Mouse (Mus musculus) heart, adult 9 months (tissue): ENCODE results near the gene Elp5.
"Not testable (repeated sequence)": the region's sequence is repeated elsewhere in the genome, so short reads cannot be mapped to it uniquely, and the experiment has no call there.

ENCODE experiments used
- DNase-seq, 2 experiments: peaks; one replicate each; pipeline ENCODE4 v3.0.0; 2022; ENCODE audit warnings: low spot score in 2 of 2

The Elp5 gene

DNA sequence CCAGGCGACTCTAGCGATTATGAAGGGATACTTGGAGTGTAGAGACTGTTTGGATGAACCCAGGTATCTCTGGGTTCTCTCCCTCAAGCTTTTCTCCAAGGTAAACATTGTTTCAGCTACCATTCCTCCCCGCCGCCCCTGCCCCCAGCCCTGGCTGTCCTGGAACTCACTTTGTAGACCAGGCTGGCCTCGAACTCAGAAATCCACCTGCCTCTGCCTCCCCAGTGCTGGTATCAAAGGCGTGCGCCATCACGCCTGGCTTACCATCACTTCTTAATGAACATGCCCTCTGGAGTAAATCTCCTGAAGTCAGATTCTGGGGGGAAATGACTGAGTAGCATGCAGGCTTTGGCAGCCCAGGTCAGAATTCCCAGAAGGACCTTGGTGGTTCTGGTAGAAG is at the start of gene Elp5:
Gene Elp5 (minus strand): TSS at position 293 of the 400 bp plus-strand sequence.
- no peak for DNase-seq

DNA sequence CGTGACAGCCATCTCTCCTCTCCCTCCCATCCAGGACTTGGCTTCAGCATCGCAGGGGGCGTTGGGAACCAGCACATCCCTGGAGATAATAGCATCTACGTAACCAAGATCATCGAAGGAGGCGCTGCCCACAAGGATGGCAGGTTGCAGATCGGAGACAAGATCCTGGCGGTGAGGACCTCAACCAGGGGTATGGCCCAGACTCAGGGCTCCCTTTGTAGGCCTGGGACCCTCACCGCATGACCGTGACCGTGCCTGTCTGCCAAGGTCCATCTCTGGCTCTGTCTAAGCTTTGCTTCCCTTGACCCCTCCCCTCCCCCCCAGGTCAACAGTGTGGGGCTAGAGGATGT is 49.0 kb upstream of the Elp5 start:
- no peak for DNase-seq

DNA sequence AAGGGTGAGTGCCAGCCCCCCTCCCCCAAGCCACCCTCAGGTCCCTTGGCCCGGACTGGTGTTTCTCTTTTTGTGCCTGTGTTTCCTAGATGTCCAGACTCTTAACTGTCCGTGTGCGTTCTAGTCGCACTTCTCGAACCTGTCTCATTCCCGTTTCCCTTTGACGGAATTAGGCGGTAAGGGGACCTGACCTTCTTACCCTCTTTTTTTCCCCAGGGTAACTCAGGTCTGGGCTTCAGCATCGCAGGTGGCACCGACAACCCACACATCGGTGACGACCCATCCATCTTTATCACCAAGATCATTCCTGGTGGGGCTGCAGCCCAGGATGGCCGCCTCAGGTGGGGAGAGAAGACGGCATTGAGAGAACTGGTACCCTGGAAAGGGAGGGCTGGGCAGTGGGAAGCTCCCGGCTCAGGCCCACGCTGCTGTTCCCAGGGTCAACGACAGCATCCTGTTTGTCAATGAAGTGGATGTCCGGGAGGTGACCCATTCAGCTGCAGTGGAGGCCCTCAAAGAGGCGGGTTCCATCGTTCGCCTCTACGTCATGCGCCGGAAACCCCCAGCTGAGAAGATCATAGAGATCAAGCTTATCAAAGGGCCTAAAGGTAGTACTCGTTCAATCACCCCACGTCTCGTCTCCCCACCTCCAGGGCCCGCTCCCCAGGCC is 48.5 kb upstream of the Elp5 start:
- no peak for DNase-seq

DNA sequence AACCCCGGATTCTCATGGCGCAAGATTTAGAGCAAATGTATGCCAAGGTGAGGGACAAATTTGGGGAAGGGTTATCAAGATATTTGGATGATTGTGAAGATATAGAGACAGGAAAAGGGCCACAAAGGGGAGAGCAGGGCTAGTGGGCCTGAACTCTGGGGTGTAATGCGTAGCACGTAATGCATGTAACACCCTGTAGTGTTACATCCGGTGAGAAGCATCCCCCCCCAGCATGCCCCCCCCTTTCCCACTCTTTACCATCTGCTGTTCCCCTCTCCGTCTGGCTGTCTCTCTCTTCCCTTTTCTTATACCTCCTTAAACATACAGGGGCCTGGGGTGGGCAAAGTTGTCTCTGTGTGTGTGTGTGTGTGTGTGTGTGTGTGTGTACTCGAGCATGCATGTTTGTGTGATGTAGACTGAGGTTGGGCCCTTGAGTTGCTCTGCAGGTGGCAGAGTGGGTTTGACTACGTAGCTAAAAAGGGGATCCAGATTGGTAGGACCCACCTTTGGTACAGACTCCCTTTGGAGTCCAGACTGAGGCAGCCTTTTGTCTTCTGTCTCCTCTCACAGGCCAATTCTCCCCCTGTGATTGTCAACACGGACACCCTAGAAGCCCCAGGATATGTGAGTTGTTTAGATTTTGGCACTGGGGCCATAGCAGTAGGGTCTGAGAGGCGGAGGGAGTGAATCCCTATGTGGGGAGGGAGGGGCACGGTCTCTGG is 47.7 kb upstream of the Elp5 start:
- DNase-seq, result no peak

DNA sequence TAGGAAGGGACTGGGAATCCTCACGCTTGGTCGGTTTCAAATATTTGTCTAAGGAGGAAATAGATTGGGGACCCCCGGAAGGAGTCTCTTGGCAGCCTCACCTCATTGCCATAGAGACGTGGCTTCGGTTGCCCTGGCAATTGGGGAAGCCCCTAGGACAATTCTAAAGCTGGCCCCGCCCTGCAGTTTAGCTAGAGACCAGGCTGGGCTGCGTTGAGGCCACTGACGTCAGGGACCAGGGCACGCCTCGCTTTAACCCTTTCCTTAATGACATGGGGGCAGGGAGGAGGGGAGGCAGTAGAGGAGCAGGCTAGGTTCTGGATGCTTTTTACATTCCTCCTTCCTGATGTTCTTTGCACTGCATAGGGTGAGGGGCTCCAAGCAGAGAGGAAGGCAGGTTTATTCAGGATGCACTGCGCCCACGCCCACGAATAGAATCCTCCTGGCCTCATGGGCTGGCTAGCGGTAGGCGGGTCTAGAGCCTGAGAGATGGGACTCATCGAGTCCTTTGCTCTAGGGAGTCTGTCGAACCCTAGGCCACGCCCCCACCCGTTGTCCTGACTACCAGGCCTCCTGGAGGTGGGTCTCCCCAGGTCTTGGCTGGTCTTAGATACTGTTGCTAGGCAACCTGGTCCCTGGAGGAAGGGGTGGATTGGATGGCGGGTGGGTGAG is 46.9 kb upstream of the Elp5 start:
- peak; percentile 81 to 87 for DNase-seq

DNA sequence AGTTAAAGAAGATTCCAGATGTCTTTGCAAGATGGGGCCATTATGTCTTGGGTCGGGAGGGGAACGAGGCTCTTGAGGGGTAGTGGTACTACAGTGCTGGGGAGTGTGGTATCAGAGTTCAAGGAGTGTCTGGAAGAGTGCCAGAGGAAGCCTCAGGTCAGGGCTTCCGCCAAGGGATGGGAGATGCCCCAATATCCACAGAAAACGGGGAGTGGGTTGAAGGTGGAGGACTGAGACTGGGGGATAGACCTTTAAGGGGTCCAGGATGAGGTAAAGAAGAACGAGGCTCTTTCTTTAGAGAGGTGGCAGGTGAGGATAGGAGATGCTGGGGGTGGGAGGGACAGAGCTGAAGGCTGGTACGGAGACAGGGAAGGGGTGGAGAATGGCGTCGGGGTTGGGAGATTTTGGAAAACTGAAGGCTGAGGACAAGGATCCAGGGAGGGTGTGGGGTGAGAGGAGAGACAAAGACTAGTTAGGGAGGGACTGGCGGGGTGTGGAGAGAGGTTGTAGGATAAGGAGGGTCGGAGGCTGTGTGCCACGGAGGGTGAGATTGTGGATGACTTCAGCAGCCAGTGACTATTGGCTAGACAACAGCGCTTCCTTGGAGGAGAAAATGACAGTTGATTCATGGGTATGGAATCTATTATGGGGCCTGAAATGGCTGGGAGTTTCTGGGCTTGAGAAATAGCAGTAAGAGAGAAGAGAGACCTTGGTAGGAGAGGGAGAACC is 46.2 kb upstream of the Elp5 start:
- DNase-seq, result no peak

DNA sequence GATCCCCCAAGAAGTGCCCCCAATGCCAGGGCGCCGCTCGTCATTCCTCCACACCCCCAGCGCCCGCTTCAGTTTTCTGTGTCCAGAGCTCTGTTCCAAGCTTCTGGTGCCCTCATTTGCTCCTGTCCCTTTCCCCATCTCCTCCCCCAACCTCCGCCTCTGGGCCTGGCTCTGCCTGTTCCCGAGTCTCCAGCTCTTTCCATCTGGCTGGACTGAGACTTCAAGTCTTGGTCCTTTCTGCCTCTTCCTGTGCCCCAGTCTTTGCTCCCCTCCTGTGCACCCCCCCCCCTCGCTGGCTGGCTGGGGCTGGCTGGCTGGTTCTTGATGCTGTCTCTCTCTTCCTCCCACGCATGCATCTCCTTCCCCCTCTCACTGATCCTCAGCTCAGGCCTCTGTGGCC is 45.1 kb upstream of the Elp5 start:
- DNase-seq, result no peak

DNA sequence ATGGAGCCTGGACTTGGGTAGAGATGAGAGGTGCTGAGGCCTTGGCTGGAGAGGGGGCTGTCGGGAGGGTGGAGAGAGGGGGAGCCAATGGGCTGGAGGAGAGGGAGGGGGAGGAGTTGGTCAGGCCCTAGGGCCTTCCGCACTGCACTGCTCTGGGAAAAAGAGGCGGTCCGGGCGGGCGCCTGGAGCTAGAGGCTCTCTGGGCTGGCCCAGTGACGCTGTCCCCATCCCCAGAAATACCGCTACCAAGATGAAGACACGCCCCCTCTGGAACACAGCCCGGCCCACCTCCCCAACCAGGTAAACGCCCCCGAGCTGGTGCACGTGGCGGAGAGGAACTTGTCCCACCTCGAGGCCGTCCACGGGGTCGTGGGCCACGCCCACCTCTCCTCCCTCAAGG is 44.4 kb upstream of the Elp5 start:
- peak; percentile 64 to 65 for DNase-seq

DNA sequence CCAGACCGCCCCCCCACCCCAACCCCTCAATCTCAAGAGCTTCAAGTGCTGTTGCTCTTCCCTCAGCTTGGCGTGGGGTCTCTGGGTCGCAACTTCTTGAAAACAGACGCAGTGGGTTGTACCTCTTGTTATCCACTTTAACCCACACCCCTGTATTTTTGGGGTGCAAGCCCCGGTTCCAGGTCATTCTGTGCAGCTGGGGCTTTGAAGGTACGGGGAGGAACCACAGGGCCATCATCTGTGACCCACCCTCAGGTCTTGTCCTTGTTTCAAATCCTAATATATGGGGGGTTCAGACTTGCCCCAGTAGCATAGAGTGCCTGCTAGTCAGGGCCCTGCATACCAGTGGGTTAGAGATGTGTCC is 41.8 kb upstream of the Elp5 start:
- DNase-seq, result no peak

DNA sequence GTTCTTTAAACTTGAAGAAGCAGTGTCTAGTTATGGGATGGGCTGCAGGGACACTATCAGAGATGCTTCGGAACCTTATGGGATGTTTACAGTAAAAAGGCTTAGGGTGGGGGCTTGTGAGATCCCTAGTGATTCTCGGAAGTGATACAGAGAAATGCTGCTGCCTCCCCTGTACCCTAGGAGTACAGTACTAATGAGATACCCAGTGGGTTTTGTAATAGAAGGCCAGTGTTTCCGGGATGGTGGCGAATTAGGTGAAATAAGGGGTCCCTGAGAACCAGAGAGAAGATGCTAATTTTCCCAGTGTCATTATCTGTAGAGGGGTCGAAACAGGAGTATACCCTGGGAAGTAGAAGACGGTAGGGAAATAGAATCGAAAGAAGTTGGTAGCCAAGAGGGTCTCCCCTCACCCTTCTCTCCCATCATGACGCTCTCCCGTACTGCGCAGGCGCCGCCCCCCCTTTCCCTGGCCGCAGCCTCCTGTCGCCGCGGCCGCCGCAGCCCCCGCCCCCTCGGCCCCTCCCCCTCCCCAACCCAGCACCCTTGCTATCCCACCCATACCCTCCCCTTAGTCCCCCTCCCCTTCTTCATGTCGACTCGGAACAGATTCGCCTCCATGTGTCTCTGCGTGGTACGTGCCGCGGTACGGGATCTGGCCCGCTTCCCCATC is 41.3 kb upstream of the Elp5 start:
- no peak for DNase-seq

DNA sequence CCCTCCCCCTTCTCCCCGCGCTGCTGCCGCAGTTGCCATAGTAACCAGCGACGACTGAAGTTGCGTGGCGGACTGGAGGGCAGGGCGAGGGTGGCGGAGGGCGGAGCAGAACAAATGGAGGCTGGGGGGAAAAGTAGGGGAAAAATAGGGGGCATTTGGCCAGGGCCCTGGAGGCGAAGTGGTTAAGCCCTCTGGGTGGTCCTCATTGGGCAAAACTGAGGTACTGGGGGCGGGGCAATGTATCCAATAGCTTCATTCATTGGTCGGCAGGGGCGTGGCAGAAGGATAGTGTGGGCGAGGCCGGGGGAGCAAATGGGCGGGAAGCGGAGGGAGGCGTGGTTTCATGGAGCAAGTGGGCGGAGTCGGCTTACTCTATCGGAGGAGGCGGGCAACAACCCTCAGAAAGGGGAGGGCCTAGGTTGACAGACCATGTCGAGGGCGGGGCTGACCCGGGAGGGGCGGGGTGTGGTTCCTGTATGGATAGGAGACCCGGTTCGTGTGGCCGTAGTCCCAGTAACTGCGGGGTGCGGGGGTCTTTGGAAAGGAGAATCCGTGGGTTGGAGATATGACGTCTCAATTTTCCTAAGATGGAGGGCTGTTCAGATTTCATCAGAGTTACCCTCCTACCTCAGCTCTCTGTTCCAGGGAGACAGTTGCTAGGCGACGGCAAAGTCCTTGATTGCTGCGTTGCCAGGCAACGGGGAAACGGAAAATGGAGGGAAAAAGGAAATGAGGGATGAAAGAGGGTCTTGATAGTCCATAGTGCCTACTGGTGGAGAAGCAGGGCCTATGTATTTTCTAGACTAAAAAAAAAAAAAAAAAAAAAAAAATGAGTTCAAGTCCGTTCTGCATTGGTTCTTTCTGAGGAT is 39.2 kb upstream of the Elp5 start:
- peak; percentile 90 to 94 for DNase-seq

DNA sequence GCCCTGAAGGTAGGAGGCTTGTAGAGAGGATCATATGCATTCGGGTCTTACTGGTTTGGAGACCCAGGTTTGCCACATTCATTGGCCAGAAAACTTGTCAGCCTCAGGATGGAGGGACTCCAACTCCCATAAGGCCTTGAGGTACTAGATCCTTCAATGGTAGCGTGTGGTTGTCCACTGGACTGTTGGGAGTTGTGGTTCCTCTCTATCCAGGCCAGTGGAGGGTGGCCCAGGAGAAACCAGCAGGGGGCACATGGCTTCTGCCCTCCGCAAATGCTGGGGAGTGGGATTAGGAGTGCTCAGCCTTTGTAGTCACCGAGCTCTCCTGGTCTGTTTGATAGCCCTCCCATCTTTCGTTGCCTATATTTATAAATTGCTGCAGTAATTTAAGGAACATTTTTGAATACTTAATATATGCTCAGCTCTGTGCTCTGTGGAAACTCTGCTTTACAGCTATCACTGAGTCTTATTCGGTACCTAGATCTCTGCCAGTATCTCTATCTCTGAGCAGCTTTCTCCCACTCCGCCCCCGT is 38.5 kb upstream of the Elp5 start:
- DNase-seq, result peak; percentile 83 to 84

DNA sequence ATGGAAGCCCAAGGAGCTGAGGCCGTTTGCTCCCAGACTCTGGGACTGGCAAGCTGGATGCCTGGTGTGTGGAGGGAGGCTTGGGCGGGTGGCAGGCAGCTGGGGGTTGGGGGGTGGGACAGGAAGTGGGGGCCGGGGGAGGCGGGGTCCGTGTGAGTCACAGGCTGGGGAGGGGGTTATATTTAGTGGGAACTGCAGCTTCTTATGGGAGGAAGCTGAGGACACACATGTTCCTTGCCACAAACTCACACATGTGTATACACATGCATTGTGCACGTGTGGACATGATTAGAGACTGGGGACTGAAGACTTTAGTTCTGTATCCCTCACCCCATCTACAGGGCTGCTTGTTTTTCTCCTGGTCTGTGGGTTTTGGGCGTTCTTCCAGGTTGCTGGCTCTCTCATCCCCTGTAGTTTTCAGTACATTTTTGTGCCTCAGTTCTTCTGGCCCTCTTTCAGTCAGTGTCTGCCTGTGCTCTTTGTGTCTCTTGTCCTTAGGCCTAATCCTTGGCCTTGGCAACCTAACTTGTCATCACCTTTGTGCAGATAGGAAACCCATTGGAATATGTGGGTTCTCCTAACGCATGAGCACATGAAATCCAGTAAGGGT is 37.8 kb upstream of the Elp5 start:
- no peak for DNase-seq

DNA sequence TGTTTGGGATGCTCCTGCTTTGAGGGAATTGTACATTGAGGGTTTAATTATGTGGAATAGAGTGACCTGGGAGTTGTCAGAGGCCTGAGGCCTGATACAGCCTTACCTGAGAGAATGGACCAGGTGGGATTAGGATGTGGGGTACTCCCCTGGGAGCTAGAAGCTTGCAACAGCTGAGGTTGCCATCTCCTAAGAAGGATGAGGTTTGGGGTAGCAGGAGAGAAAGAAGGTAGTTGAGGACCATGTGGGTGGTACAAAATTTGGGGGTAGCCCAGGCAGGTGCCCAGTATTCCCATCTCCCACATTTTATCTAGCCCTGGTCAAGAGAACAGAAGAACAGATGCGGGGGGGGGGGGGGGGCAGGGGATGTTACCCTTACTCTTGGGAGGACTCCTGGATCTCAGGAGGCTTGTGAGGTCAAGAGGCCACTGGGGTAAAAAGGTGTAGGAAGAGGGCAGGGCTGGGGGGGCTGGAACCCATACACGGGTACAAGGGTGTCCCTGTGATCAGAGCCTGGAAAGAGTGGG is 37.2 kb upstream of the Elp5 start:
- DNase-seq, result no peak

DNA sequence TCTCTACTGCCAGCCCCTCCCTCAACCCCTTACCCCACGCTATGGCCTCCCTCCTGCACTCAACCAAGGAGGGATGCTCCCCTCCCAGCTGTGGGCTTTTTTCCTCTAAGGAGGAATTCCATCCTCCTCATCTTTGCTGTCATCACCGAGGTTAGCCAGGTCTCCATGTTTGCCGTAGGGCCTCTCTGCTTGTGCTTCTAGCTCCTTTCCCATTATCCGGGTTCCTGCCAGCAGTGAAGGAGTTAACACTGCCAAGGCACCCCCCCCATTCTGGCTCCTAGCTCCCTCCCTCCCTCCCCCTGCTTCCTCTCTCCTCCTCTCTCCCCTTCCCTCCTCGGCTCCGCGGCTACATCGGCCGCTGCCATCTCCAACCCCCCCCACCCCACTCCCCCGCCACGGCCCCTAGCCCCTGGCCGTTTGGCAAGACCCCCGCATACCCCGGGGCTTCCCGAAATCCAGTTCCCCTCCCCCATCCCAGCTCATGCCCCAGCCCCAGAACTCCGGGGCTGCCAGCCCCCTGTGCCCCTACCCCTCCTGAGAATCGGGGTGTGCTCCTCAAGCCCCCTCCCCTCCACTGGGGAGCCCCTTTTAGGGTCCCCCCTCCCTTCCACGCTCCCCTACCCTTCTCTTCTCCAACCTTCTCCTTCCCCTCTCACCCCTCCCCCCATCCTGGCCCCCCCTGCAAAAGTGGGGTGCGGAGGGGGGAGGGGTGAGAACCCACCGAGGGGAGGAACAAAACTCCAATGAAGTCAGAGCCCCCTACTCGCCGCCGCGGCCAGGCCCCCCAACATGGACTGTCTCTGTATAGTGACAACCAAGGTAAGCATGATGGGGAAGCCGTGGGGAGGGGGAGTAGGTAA is 36.0 kb upstream of the Elp5 start:
- DNase-seq, result peak in 1 of 2 experiments; percentile 36

DNA sequence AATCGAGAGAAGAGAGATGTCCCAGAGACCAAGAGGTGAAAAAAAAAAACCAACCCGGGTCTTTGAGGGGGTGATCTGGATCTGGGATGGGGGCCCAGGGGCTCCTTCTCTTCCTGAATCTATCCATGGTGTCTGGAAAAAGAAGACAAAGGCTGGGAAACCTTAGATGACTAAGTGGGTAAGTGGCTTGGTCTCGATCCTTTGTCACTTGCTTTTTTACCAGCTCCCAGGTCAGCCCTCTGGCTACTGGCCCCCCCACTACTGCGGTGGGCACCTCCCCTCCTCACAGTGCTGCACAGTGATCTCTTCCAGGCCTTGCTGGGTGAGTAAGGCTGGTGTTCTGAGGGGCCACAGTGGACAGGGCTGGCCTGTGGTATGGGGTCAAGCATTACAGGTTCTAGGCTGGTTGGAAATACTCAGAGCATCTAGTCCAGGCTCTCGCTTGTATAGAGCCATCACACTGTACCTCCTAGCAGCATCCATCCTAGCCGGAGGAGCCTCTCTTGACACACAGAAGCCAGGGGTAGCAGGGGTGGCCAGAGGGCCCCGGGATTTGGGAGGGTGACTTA is 35.0 kb upstream of the Elp5 start:
- no peak for DNase-seq

DNA sequence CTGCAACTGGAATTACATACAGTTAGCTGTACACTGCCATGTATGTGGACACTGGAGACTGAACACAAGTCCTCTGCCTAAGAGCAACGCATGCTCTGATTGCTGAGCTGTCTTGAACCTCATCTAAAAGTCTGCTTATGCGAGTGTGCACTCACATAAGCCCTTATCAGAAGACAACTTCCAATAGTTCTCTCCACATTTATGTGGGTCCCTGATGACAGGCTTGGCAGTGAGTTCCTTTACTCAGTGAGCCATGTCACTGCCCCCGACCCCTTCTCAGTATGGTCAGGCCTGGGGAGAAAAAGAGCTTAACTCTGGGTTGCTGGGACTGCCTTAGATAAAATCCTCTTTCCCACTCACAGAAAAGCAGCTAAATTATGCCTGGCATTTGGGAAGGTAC is 34.4 kb upstream of the Elp5 start, which contains the start of gene Dlg4:
Gene Dlg4 (plus strand): TSS at position 274 of the 400 bp plus-strand sequence.
- no peak for DNase-seq

DNA sequence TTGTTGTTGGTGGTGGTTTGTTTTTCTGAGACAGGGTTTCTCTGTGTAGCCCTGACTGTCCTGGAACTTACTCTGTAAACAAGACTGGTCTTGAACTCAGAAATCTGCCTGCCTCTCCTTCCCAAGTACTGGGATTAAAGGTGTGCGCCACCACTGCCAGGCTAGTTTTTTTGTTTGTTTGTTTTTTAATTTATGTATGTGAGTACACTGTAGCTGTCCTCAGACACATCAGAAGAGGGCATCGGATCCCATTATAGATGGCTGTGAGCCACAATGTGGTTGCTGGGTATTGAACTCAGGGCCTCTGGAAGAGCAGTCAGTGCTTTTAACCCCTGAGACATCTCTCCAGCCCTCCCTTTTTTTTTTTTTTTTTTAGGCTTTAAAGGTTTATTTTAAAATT is 33.9 kb upstream of the Elp5 start:
- DNase-seq, result not testable (repeated sequence)

DNA sequence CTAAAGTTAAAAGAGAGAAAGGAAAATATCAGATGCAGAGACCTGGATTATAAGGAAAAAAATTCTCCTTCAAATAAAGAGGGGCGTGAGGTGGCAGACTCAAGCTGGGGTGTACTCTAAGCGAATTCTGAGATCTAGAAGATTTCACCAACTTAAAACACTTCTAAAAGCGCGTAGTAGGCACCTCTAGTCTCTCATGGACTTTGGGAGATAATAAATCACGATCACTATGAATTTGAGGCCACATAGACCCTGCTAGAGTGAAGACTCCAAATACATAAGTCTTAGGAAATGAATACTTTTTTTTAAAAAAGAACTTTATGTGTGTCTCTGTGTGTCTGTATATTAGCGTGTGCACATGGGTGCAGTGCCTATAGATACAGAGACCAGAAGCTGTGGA is 33.4 kb upstream of the Elp5 start:
- DNase-seq, result no peak
